Mouse (Mus musculus): ENCODE data around the gene Adam26b. TPM values are rescaled to one million over a fixed set of nuclear protein-coding genes. Genes with fewer than 3 reads are reported as not detected.

Gene Adam26b
- not detected in 2 replicates for polyA plus RNA-seq (2012)

DNA sequence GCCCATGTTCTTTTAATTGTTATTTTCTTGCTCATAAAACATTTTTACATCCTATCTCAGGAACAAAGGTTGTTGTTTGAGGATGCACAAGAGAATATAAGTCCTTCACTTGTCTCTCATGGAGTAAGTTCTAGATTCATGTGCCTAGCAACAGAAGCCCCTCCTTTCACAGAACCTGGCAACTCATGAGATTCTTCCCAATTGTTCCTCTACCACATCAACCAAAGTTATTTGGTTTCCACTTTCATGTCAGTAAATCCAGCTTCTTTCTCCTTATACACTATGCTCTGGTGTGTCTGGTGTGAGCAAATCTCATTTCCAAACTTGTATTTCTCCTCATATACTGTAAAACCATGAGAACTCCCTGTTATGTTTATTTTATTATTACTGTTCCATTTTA lies at the start of gene Adam26b:
Adam26b (minus strand) TSS at position 101 of the 400 bp plus-strand sequence.

DNA sequence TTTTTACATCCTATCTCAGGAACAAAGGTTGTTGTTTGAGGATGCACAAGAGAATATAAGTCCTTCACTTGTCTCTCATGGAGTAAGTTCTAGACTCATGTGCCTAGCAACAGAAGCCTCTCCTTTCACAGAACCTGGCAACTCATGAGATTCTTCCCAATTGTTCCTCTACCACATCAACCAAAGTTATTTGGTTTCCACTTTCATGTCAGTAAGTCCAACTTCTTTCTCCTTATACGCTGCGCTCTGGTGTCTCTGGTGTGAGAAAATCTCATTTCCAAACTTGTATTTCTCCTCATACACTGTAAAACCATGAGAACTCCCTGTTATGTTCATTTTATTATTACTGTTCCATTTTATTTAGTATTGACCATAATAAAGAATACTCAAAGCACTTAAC lies 48.7 kb upstream of the Adam26b start, which contains the start of gene Adam26a:
Adam26a (minus strand) TSS at position 101 of the 400 bp plus-strand sequence.

Other genes with a start within 250 kb of the Adam26b start
- not detected in 2 replicates for gene Zfp42, start 221.1 kb downstream of the Adam26b start, polyA plus RNA-seq (2012)
- gene Adam26a, start 48.6 kb upstream of the Adam26b start, polyA plus RNA-seq (2012): not detected in 2 replicates
- not detected in 2 replicates for gene Gm5346, start 99.2 kb upstream of the Adam26b start, polyA plus RNA-seq (2012)
- not detected in 2 replicates for gene Adam34, start 181.9 kb upstream of the Adam26b start, polyA plus RNA-seq (2012)